Mouse (Mus musculus) megakaryocyte, embryonic 14.5 days (primary cell): ENCODE measurements around the gene Mrpl55. TPM values are rescaled to one million over a fixed set of nuclear protein-coding genes. Genes with fewer than 3 reads are reported as not detected.

Source experiments
- H3K27me3 ChIP-seq: replicated peaks from 2 replicates; pipeline ENCODE3; 2012; ENCODE audit warnings: inconsistent platforms
- H3K36me3 ChIP-seq: replicated peaks from 2 replicates; pipeline ENCODE3; 2012; ENCODE audit warnings: low read length, inconsistent platforms, mixed read lengths
- H3K4me1 ChIP-seq: 2 replicates; pipeline ENCODE4 v1.6.1; 2012; ENCODE audit warnings: inconsistent platforms
- H3K4me3 ChIP-seq: replicated peaks from 2 replicates; pipeline ENCODE3; 2012; ENCODE audit warnings: moderate library complexity, mild to moderate bottlenecking, inconsistent platforms
- H3K9me3 ChIP-seq: 2 replicates; pipeline ENCODE4 v1.6.1; 2012; ENCODE audit warnings: inconsistent platforms
- FLI1 ChIP-seq: IDR thresholded peaks from 2 replicates; pipeline ENCODE4 v1.6.1; 2012; ENCODE audit warnings: low read length, inconsistent platforms, mixed read lengths
- GATA1 ChIP-seq: IDR thresholded peaks from 3 replicates; pipeline ENCODE4 v1.6.1; 2012; ENCODE audit warnings: mixed read lengths, low read length, inconsistent platforms, borderline replicate concordance
- polyA plus RNA-seq: library from polyadenylated mRNA; stranded (reverse); fragments of >175 nt; gene quantifications from 2 replicates; pipeline ENCODE4 v1.2.3, GENCODE M21; 2012; ENCODE audit warnings: low replicate concordance; ENCODE audit not compliant: insufficient read depth

Gene Mrpl55
- polyA plus RNA-seq, 1 experiment: 34.5 TPM

DNA sequence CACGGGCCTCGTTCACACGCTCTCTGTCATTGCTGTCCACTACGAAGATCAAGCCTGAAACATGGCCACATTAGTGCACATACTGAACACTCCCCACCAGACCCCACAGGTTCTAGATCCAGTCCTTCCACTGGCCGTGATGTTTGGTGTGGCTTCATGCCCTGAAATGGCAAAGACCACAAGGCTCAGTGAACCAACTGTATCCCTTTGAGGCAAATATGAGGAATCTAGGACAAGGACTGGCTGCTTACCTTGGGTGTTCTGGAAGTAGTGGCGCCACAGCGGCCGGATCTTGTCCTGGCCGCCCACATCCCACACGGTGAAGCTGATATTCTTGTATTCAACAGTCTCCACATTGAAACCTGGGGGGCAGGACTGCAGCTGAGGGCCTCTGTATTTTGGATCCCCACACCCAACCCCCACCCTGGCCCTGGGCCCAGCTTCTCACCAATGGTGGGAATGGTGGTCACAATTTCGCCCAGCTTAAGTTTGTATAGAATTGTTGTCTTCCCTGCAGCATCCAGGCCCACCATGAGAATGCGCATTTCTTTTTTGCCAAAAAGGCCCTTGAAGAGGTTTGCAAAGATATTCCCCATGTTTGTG, 10.7 kb downstream of the Mrpl55 start:
- peaks cover 89% of the 10 kb centered on the region for H3K4me1 ChIP-seq
- no peak overlapping the region for H3K4me3 ChIP-seq
- no peaks in the 10 kb centered on the region for H3K9me3 ChIP-seq
- H3K36me3 ChIP-seq: peaks cover 70% of the 10 kb centered on the region
- no peaks in the 10 kb centered on the region for H3K27me3 ChIP-seq
- TF ChIP-seq GATA1: no peak

DNA sequence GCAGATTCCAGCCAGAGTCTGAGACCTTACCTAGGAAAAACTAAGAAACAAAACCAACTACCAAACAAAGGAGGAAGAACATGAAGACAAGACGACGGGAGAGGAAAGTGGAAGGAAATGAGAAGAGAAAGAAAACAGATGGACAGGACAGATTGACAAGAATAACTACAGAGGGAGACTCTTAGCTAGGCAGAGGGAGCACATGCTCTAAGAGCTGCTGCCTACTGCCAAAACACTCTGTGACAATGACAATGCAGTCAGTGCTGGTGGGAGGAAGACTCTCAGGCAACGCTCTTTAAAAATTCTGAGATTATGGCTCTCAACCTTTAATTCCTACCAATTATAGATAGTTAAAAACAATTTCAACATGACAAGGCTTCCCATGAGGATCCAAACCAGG, 14.7 kb downstream of the Mrpl55 start:
- Histone ChIP-seq H3K36me3 (peaks cover 83% of the 10 kb centered on the region), H3K4me3 (peak overlapping the region; percentile 62), H3K4me1 (peaks cover 94% of the 10 kb centered on the region), H3K9me3 (no peaks in the 10 kb centered on the region), H3K27me3 (no peaks in the 10 kb centered on the region)
- TF ChIP-seq GATA1 (no peak), FLI1 (no peak)

DNA sequence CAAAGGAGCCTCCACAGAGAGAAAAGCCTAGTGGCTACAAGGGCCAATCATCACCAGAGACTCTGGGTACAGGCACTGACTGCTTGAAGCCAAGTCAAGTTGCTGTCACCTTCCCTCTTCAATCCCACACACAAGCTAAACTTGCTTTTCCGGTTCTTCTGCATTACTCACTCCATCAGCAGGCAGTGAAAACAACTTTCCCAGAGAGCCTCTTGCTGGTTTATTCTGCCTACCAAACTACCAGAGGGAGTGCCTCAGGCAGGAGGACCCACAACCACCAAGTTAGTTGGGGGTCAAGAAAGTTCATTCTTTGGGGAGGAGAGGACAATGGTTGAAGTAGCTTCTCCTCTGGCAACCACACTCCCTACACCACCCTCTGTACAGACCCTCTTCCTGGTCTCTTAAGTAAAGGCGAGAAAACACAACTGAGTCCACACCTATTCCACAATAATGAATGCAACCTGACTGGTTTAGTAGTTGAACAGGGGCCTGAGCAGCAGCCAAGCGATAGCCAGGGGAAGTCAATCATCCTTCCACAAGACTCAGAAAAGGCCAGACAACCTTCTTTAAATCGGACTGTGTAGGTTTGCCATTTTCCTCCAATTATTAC, 16.2 kb downstream of the Mrpl55 start:
- TF ChIP-seq FLI1 (no peak), GATA1 (no peak)
- peaks cover 96% of the 10 kb centered on the region for H3K4me1 ChIP-seq

DNA sequence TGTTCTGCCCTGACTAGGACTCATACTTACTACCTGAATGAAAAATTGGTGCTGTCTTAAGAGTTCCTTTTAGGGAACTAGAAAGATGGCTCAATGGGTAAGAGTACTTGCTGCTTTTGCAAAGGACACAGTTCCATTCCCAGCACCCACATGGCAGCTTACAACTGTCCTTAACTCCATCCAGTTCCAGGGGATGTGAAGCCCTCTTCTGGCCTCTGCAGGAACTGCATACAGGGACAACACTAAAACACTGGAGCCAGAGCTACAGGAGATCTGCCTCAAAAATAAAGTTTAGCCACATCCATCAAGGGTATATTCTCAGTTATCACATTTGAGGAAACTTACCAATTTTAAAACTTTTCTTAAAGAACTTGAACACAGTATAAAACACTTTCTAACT, 16.8 kb downstream of the Mrpl55 start:
- Histone ChIP-seq H3K4me1 (peaks cover 98% of the 10 kb centered on the region), H3K4me3 (no peak overlapping the region), H3K9me3 (no peaks in the 10 kb centered on the region), H3K27me3 (no peaks in the 10 kb centered on the region), H3K36me3 (peaks cover 86% of the 10 kb centered on the region)
- no peak for TF ChIP-seq GATA1
- no peak for TF ChIP-seq FLI1

More for the DNA sequence above, 16.2 kb downstream of the Mrpl55 start:
- Histone ChIP-seq H3K9me3 (no peaks in the 10 kb centered on the region), H3K4me3 (no peak overlapping the region), H3K27me3 (no peaks in the 10 kb centered on the region), H3K36me3 (peaks cover 85% of the 10 kb centered on the region)

DNA sequence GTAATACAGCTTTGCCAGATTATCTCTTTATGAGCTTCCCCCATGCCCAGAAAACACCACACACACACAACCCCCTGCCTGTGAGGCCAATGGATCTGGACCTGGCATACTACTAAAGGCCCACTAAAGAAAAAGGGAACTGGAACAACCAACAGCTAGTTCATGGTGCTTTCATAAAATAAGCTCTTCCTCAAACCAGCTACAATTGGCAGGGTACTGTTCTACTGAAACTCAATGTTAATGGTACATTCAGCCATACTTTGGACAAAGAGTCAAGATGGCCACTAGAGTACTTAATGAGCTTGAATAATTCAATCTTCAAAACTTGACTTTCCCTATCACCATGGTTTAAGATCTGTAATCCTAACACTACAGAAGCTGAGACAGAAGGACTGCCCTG, 19.3 kb downstream of the Mrpl55 start:
- Histone ChIP-seq H3K4me3 (no peak overlapping the region), H3K9me3 (no peaks in the 10 kb centered on the region), H3K36me3 (peaks cover 69% of the 10 kb centered on the region), H3K27me3 (no peaks in the 10 kb centered on the region), H3K4me1 (peaks cover 99% of the 10 kb centered on the region)
- no peak for TF ChIP-seq GATA1
- no peak for TF ChIP-seq FLI1

DNA sequence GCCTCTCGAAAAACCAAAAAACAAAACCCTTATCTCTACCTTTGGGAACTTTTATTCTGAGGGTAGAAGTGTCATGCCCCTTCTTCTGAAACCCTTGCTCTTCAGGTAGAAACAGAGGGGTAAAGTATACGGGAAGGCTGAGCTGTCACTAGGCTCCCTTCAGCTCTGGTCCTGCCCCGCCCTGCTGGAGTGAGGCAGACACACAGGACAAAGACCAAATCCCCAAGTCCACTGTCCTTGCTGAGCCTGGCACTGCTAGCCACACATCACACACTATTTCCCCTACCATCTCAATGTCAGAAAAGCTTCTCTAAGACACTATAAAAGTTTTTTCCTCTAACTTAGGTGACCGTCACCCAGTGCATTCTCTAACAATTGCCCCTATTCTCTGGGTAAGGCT, 20.0 kb downstream of the Mrpl55 start:
- TF ChIP-seq FLI1 (no peak), GATA1 (no peak)
- peak overlapping the region; percentile 9 for H3K4me3 ChIP-seq
- H3K27me3 ChIP-seq: no peaks in the 10 kb centered on the region
- H3K9me3 ChIP-seq: no peaks in the 10 kb centered on the region
- H3K36me3 ChIP-seq: peaks cover 69% of the 10 kb centered on the region
- H3K4me1 ChIP-seq: peaks cover 98% of the 10 kb centered on the region

DNA sequence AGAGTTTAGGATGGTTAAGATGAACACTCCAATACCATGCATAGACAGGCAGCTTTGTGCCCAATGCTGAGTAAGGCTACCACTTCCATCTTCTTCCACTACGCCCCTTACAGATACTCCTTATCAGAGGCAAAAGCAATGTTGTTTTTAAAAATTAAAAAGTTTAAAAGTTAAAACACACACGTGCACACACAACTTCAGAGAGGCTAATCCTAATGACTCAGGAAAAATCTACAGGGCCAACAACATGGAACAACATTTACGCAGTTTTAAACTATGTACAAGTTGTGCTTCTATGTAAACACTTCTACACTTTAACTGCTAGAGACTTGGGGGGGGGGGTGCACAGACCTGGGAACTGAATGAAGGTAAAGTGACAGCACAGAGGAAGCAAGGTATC, 21.7 kb downstream of the Mrpl55 start:
- peaks cover 54% of the 10 kb centered on the region for H3K36me3 ChIP-seq

DNA sequence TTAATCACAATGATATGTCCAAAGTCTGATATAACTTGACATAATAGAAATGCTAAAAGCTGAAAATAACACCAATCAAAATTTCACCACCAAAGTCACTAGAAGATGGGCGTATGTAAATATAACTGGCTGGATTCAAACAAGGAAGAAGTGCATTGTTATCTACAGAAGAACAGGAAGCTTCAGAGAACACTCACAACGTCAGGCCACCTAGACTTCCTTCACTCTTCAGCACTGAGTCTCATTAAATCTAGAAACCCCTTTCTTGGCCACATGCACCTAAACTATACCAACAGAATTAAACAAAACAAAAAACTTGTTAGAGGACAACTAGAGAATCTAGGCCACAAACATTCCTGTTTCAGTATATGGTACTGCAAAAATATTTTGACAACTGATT, 22.2 kb downstream of the Mrpl55 start:
- Histone ChIP-seq H3K27me3 (no peaks in the 10 kb centered on the region), H3K4me1 (peaks cover 88% of the 10 kb centered on the region), H3K9me3 (no peaks in the 10 kb centered on the region), H3K36me3 (peaks cover 50% of the 10 kb centered on the region), H3K4me3 (no peak overlapping the region)
- no peak for TF ChIP-seq GATA1
- TF ChIP-seq FLI1: no peak

More for the DNA sequence above, 21.7 kb downstream of the Mrpl55 start:
- Histone ChIP-seq H3K9me3 (no peaks in the 10 kb centered on the region), H3K4me3 (peak overlapping the region; percentile 80), H3K27me3 (no peaks in the 10 kb centered on the region), H3K4me1 (peaks cover 88% of the 10 kb centered on the region)
- TF ChIP-seq FLI1 (no peak), GATA1 (no peak)

DNA sequence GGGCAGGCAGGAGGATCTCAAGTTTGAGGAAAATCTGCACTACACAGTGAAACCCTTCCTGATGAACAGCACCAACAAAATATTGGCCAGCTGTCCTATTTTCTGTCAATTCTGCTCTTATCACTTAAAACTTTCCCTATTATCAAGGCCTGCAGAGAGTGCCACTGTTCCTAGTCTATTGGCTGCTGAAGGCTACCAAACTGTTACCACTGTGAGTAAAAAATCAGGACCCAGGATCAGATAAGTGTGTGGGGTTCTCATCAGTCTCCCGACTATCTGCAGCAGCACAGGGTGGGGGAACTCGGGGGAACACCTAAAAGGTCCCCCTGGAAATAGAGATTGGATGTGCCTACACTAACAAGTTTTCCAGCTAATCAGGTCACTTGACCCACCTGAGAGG, 22.9 kb downstream of the Mrpl55 start:
- H3K4me3 ChIP-seq: peak overlapping the region; percentile 40
- H3K4me1 ChIP-seq: peaks cover 88% of the 10 kb centered on the region
- peaks cover 43% of the 10 kb centered on the region for H3K36me3 ChIP-seq
- TF ChIP-seq GATA1 (no peak), FLI1 (no peak)
- H3K27me3 ChIP-seq: no peaks in the 10 kb centered on the region
- no peaks in the 10 kb centered on the region for H3K9me3 ChIP-seq

DNA sequence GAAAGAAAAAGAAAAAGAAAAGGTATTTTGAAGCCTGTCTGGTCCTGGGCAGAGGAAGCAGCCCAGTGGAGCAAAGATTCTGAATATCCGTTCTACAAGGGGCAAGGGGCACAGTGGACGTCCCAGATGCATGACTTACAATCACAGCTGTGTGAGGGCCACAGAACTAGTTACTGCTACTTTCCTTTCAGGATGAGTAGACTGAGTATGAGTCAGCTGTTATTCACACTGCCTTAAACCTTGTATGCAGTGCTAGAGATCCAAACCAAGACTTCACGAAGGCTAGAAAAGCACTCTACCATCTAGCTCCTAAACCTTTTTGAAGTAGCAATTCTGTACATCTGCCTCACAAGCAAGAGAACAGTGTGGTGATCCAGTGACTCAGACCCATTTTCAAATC, 24.0 kb downstream of the Mrpl55 start:
- TF ChIP-seq GATA1 (no peak), FLI1 (no peak)
- no peaks in the 10 kb centered on the region for H3K9me3 ChIP-seq
- peaks cover 84% of the 10 kb centered on the region for H3K4me1 ChIP-seq
- H3K36me3 ChIP-seq: peaks cover 32% of the 10 kb centered on the region
- no peaks in the 10 kb centered on the region for H3K27me3 ChIP-seq
- peak overlapping the region; percentile 92 for H3K4me3 ChIP-seq
